In the genomic region with DNA sequence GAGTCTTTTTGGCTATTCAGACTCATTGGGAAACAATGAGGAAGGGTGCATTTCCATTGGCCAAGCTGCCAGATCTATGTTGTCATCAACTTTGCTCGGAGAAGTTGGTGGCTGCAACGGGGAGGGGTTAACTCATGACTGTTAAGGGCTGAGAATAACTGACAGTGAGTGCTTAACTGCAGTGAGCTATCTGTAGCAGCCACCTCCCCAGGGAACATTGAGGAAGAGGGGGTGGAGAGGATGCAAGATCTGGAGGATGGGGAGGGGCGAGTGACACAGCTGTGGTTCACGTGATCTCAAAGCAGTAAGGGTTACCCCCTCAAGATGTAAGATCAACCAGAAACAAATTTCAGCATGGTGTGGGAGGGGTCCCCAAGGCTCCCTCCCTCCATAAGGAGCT, we compare ENCODE assay signal across 25 mouse cellular contexts.
A peak's percentile ranks its signal among the peaks of the same experiment; 100 is the strongest.
DNase-seq lines count a peak whose midpoint lies in the region; ATAC-seq and TF ChIP-seq lines count a peak whose summit lies in the region.
"Had no signal": no experiment of that assay in that cellular context is flagged by ENCODE, and none has a peak within 500 bp of the region (broad histone marks: within the 10 kb centered on the region; RNA-seq: fewer than 3 reads in every experiment).

No protein-coding gene starts in this region.

- H3K4me3 ChIP-seq in megakaryocyte, embryonic 14.5 days (replicated peaks), result peak overlapping the region; percentile 10
- no peak overlapping the region for H3K4me3 ChIP-seq in myocyte
- H3K4me3 ChIP-seq: hindbrain, embryonic 12.5 days; intestine, embryonic 15.5 days; limb, embryonic 10.5 days; limb, embryonic 15.5 days; neural tube, embryonic 13.5 days had no signal

- no peak for ATAC-seq in megakaryocyte, adult 5-6 weeks (ENCODE audit: poor library complexity, severe bottlenecking)
- ATAC-seq: forebrain, embryonic 14.5 days; hindbrain, postnatal 0 days; intestine, embryonic 15.5 days had no signal

- DNase-seq in A20 (ENCODE audit: low read depth, low spot score), result peak; percentile 15
- DNase-seq in MEL-GATA-1-ER (ENCODE audit: extremely low read depth, low read depth), result peak; percentile 39
- no peak for DNase-seq in right cerebral cortex, postnatal 36 days (ENCODE audit: low spot score in 2 of 2)
- DNase-seq in adipocyte (ENCODE audit: low spot score), result no peak
- DNase-seq: adrenal gland, postnatal 10 days; cerebellum, adult 11 months; cerebellum, adult 9-10 months; cerebellum, postnatal 36 days; gastrocnemius, postnatal 36 days; kidney, adult 8-10 months; kidney, postnatal 10 days; layer of hippocampus, adult 9-11 months; lung, postnatal 36 days; thymus, adult 18-20 months; thymus, postnatal 25 days had no signal

- H3K36me3 ChIP-seq in megakaryocyte, embryonic 14.5 days (replicated peaks; ENCODE audit: low read length), result no peaks in the 10 kb centered on the region
- no peaks in the 10 kb centered on the region for H3K36me3 ChIP-seq in myocyte (ENCODE audit: control insufficient read depth, insufficient read depth)
- H3K36me3 ChIP-seq: hindbrain, embryonic 12.5 days; intestine, embryonic 15.5 days; limb, embryonic 10.5 days; limb, embryonic 15.5 days; neural tube, embryonic 13.5 days had no signal

- H3K79me2 ChIP-seq in myocyte (ENCODE audit: control insufficient read depth, insufficient read depth), result no peaks in the 10 kb centered on the region

- peaks cover 57% of the 10 kb centered on the region for H3K27me3 ChIP-seq in megakaryocyte, embryonic 14.5 days (replicated peaks)
- no peaks in the 10 kb centered on the region for H3K27me3 ChIP-seq in myocyte (ENCODE audit: control insufficient read depth, insufficient read depth, insufficient read length)
- H3K27me3 ChIP-seq: hindbrain, embryonic 12.5 days; intestine, embryonic 15.5 days; neural tube, embryonic 13.5 days had no signal

- no peak overlapping the region for H3ac ChIP-seq in myocyte (ENCODE audit: control insufficient read depth, insufficient read length)

- no peaks in the 10 kb centered on the region for H3K9me3 ChIP-seq in megakaryocyte, embryonic 14.5 days
- H3K9me3 ChIP-seq: hindbrain, embryonic 12.5 days; intestine, embryonic 15.5 days; limb, embryonic 10.5 days; limb, embryonic 15.5 days; neural tube, embryonic 13.5 days had no signal

- H3K4me2 ChIP-seq in myocyte (ENCODE audit: low read depth), result no peak overlapping the region
- H3K4me2 ChIP-seq: hindbrain, embryonic 12.5 days; intestine, embryonic 15.5 days; limb, embryonic 15.5 days; neural tube, embryonic 13.5 days had no signal

- H3K4me1 ChIP-seq in megakaryocyte, embryonic 14.5 days, result peaks cover 9% of the 10 kb centered on the region

- no peak for TF ChIP-seq POLR2A in myocyte (IDR thresholded peaks at IDR 0.05; ENCODE audit: insufficient read length, low read depth)

TF ChIP-seq in myocyte, 11 proteins besides CTCF, POLR2A, EP300 and RAD21:
- TF ChIP-seq USF1 (IDR thresholded peaks at IDR 0.05; ENCODE audit: low read depth) (peak; percentile 17), TCF3 (IDR thresholded peaks at IDR 0.05; ENCODE audit: insufficient read length, low read depth) (no peak), CEBPB (IDR thresholded peaks at IDR 0.05; ENCODE audit: insufficient read depth, poor library complexity, severe bottlenecking) (no peak)
TF ChIP-seq in myocyte: peak in this region for 1.

Comparison
In these comparisons a context has a peak if more than half of its experiments do, and no peak if none do; other contexts are left out.
1. DNase-seq: peak in A20 (single experiment) and MEL-GATA-1-ER (single experiment); none in right cerebral cortex, postnatal 36 days (0 of 2) and adipocyte (single experiment).